Mouse (Mus musculus) bone marrow macrophage, adult 2 months (primary cell): ENCODE data around the gene Ccdc78. TPM values are rescaled to one million over a fixed set of nuclear protein-coding genes. Genes with fewer than 3 reads are reported as not detected.

Experiments
- H3K27ac ChIP-seq: 2 replicates; pipeline ENCODE4 v1.5.1; 2012; ENCODE audit warnings: low read depth, low read length; ENCODE audit not compliant: insufficient read depth
- H3K4me1 ChIP-seq: 2 replicates; pipeline ENCODE4 v1.6.1; 2012; ENCODE audit warnings: low read length; ENCODE audit not compliant: control insufficient read depth, insufficient read depth
- H3K4me3 ChIP-seq: 2 replicates; pipeline ENCODE4 v1.5.1; 2012; ENCODE audit warnings: mild to moderate bottlenecking, low read length, moderate library complexity; ENCODE audit not compliant: insufficient read depth
- CTCF ChIP-seq: IDR thresholded peaks from 2 replicates; pipeline ENCODE4 v1.5.1; 2012; ENCODE audit warnings: low read depth, mild to moderate bottlenecking, low read length, moderate library complexity
- POLR2A ChIP-seq: IDR thresholded peaks from 2 replicates; pipeline ENCODE4 v1.6.1; 2012; ENCODE audit warnings: mild to moderate bottlenecking, low read depth, low read length, borderline replicate concordance
- polyA plus RNA-seq: library from polyadenylated mRNA; stranded (reverse); fragments of >200 nt; gene quantifications from 2 replicates; pipeline ENCODE4 v1.2.4, GENCODE M21; 2012; ENCODE audit not compliant: missing spikeins, insufficient read depth, insufficient read length

Gene Ccdc78
- polyA plus RNA-seq, 1 experiment, result not detected

DNA sequence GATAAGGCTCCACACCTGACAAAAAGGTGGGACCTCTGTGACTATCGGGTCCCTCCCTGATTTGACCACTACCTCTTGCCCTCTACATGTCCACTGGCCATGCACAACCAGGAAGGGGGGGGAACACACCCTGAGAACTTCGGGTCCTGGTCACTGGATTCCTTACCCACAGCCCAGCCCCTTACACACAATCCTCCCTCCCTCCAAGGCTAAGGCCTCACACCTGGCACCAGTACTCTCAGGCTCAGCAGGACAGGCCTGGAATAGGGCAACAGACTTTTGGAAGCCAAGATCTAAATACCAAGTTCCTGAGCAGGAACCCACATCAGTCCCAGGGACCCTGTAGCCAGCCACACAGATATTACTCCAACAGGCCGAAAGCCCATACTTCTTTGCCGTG lies 52.5 kb downstream of the Ccdc78 start:
- H3K4me1 ChIP-seq, result peaks cover 10% of the 10 kb centered on the region
- H3K27ac ChIP-seq, result no peak overlapping the region

DNA sequence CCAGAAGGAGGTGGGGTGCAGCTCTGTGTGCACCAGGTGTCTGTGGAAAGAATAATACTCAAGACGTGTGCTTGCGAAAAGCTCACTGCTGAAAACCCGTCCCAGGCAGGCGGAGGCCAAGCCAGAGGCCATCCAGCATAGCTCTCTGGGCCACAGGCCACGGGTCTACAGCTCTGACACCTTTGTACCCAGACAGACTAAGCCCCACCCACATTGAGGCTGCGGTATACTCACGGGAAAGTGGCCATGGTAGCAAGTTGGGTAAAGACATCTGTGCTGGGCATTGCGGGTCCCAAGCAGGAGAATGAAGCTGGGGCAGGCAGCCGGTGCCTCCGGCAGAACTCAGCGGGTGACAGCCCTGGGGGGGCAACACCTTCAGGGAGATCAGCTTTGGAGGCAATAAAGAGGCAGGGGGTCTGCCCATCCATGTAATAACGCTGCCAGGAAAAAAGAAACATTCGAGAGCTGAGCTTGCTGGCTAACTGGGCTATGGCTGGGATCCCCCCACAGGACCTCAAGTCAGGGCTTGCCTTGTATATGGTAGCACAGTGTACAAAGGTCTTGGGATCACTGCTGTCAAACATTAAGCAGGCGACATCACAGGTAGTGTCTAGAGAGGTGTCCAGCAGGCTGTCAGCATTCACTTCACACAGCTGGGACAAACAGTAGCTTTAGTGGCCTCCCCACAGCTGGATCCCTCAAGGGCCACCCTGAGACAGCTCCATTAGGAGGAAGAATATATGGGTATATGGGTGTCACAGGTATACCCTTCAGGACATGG lies 53.3 kb downstream of the Ccdc78 start:
- TF ChIP-seq CTCF (no peak), POLR2A (no peak)
- Histone ChIP-seq H3K4me3 (no peak overlapping the region), H3K27ac (no peak overlapping the region), H3K4me1 (peaks cover 7% of the 10 kb centered on the region)

More for the DNA sequence above, 52.5 kb downstream of the Ccdc78 start:
- H3K4me3 ChIP-seq, result no peak overlapping the region
- no peak for TF ChIP-seq CTCF

Other genes with a start within 250 kb of the Ccdc78 start
- gene Sox8, start 215.9 kb upstream of the Ccdc78 start, polyA plus RNA-seq, result not detected in 2 replicates
- gene Lmf1, start 207.5 kb upstream of the Ccdc78 start, polyA plus RNA-seq, result 21.4 and 22.5 TPM in 2 replicates
- gene Gng13, start 69.4 kb upstream of the Ccdc78 start, polyA plus RNA-seq, result not detected in 2 replicates
- gene Chtf18, start 59.2 kb upstream of the Ccdc78 start, polyA plus RNA-seq, result 7.4 and 14.1 TPM in 2 replicates
- 10.1 and 10.2 TPM in 2 replicates for gene Rpusd1, start 58.9 kb upstream of the Ccdc78 start, polyA plus RNA-seq
- gene Mslnl, start 50.5 kb upstream of the Ccdc78 start, polyA plus RNA-seq, result not detected in 2 replicates
- gene Msln, start 32.2 kb upstream of the Ccdc78 start, polyA plus RNA-seq, result not detected in 2 replicates
- gene Narfl, start 12.8 kb upstream of the Ccdc78 start, polyA plus RNA-seq, result 36.9 and 40.9 TPM in 2 replicates
- gene Haghl, start 907 bp upstream of the Ccdc78 start, polyA plus RNA-seq, result 30.4 and 31.0 TPM in 2 replicates
- gene Fam173a, start 6.3 kb downstream of the Ccdc78 start, polyA plus RNA-seq, result 64.5 and 70.6 TPM in 2 replicates
- not detected in 2 replicates for gene AC134908.4, start 9.1 kb downstream of the Ccdc78 start, polyA plus RNA-seq
- 13.1 and 14.6 TPM in 2 replicates for gene Metrn, start 10.6 kb downstream of the Ccdc78 start, polyA plus RNA-seq
- not detected in 2 replicates for gene Fbxl16, start 22.5 kb downstream of the Ccdc78 start, polyA plus RNA-seq
- gene Wdr24, start 37.0 kb downstream of the Ccdc78 start, polyA plus RNA-seq, result 11.9 and 14.0 TPM in 2 replicates
- gene Jmjd8, start 42.3 kb downstream of the Ccdc78 start, polyA plus RNA-seq, result 16.3 and 18.0 TPM in 2 replicates
- 84.9 and 89.7 TPM in 2 replicates for gene Stub1, start 46.8 kb downstream of the Ccdc78 start, polyA plus RNA-seq
- gene Rhbdl1, start 50.7 kb downstream of the Ccdc78 start, polyA plus RNA-seq, result 1.6 and 3.7 TPM in 2 replicates
- gene Gm20683, start 55.2 kb downstream of the Ccdc78 start, polyA plus RNA-seq, result 1.5 TPM in 1 of 2 replicates, not detected in the other
- gene Rhot2, start 58.3 kb downstream of the Ccdc78 start, polyA plus RNA-seq, result 30.8 and 35.1 TPM in 2 replicates
- gene Wdr90, start 74.9 kb downstream of the Ccdc78 start, polyA plus RNA-seq, result 11.7 and 13.1 TPM in 2 replicates
- 10.3 and 16.6 TPM in 2 replicates for gene Mcrip2, start 82.2 kb downstream of the Ccdc78 start, polyA plus RNA-seq
- 16.1 and 17.0 TPM in 2 replicates for gene Mettl26, start 88.5 kb downstream of the Ccdc78 start, polyA plus RNA-seq
- 0.84 and 1.4 TPM in 2 replicates for gene Wfikkn1, start 94.3 kb downstream of the Ccdc78 start, polyA plus RNA-seq
- 30.0 and 32.8 TPM in 2 replicates for gene Rab40c, start 133.1 kb downstream of the Ccdc78 start, polyA plus RNA-seq
- 51.1 and 53.4 TPM in 2 replicates for gene Pigq, start 158.4 kb downstream of the Ccdc78 start, polyA plus RNA-seq
- not detected in 2 replicates for gene Nhlrc4, start 158.4 kb downstream of the Ccdc78 start, polyA plus RNA-seq
- not detected in 2 replicates for gene A930017K11Rik, start 166.0 kb downstream of the Ccdc78 start, polyA plus RNA-seq
- 12.1 and 12.7 TPM in 2 replicates for gene Capn15, start 199.2 kb downstream of the Ccdc78 start, polyA plus RNA-seq